Mouse (Mus musculus) liver, postnatal 0 days (tissue): ENCODE measurements around the gene Rasgrp3.

Source experiments
- CTCF ChIP-seq: sonication (generic); IDR thresholded peaks from 2 replicates; pipeline ENCODE4 v1.5.1; 2016; ENCODE audit warnings: antibody characterized with exemption, low read depth
- EP300 ChIP-seq: IDR thresholded peaks from 2 replicates; pipeline ENCODE4 v1.6.1; 2016; ENCODE audit warnings: antibody characterized with exemption, low read depth, mild to moderate bottlenecking

- TF ChIP-seq CTCF (no peak), EP300 (no peak)
Measured at GRCm38 (mm10) chr17:75543434-75543833, 107.7 kb downstream of the Rasgrp3 start.
